Mouse (Mus musculus): ENCODE results near the gene Gm28778. TPM values are rescaled to one million over a fixed set of nuclear protein-coding genes. Genes with fewer than 3 reads are reported as not detected.
"Not testable (repeated sequence)": the region's sequence is repeated elsewhere in the genome, so short reads cannot be mapped to it uniquely, and the experiment has no call there.

The Gm28778 gene
- polyA plus RNA-seq, 1 experiment = 14.6 TPM

DNA sequence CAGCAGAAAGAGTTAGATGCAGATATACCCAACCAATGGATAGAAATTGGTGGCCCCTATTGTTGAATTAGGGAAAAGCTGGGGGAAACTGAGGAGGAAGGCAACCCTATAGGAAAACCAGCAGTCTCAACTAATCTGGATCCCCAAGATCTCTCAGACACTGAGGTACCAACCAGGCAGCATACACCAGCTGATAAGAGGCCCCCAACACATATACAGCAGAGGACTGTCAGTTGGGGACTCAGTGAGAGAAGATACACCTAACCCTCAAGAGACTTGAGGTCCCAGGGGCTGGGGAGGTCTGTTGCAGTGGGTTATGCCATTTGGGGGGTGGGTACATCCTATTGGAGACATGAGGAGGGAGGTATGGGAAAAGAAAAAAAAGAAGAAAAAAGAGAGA is 38.6 kb downstream of the Gm28778 start:
- TF ChIP-seq POLR2A (IDR thresholded peaks at IDR 0.05; ENCODE audit: low read depth, low read length) = no peak
- no peak for TF ChIP-seq CTCF (IDR thresholded peaks at IDR 0.05; ENCODE audit: extremely low read depth, insufficient read depth, insufficient read length, insufficient replicate concordance)
- Histone ChIP-seq H3K36me3 (ENCODE audit: control insufficient read depth, insufficient read depth, low read length) (no peaks in the 10 kb centered on the region), H3K4me1 (ENCODE audit: control insufficient read depth, insufficient read depth, insufficient read length) (no peaks in the 10 kb centered on the region), H3K4me3 (ENCODE audit: extremely low read depth, insufficient read depth, insufficient read length) (no peak overlapping the region), H3K27me3 (ENCODE audit: control insufficient read depth, insufficient read depth, low read length) (no peaks in the 10 kb centered on the region), H3K27ac (ENCODE audit: insufficient read depth, low read length) (no peak overlapping the region)
- DNase-seq (ENCODE audit: low read depth in 1 of 2, low spot score in 2 of 2) = no peak

DNA sequence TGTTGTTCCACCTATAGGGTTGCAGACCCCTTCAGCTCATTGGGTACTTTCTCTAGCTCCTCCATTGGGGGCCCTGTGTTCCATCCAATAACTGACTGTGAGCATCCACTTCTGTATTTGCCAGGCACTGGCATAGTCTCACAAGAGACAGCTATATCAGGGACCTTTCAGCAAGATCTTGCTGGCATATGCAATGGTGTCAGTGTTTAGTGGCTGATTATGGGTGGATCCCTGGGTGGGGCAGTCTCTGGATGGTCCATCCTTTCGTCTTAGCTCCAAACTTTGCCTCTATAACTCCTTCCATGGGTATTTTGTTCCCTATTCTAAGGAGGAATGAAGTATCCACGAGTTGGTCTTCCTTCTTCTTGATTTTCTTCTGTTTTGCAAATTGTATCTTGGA is 40.5 kb downstream of the Gm28778 start:
- not testable (repeated sequence) for H3K4me3 ChIP-seq (ENCODE audit: extremely low read depth, insufficient read depth, insufficient read length); DNase-seq (ENCODE audit: low read depth in 1 of 2, low spot score in 2 of 2); H3K4me1 ChIP-seq (ENCODE audit: control insufficient read depth, insufficient read depth, insufficient read length); H3K27ac ChIP-seq (ENCODE audit: insufficient read depth, low read length); H3K36me3 ChIP-seq (ENCODE audit: control insufficient read depth, insufficient read depth, low read length); H3K27me3 ChIP-seq (ENCODE audit: control insufficient read depth, insufficient read depth, low read length)
- 62% methylated on average over 2 of the region's 2 CpGs for WGBS

DNA sequence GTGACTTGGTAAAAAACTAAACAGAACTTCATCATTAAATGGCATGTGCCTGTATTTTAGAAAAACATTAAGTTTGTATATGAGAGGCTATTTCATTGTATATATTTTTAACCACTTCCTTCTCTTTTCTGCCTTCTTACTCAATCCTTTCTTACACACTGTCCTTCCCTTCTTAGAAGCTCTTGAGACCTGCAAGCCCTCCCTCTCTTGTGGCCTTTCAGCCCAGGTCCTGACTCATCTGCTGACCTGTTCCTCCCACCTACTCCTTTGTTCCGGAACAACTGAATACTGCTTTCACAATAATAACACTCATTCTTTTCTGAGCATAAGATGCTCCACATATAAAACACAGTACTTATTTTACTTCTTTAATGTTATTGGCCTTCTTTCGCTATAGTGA is 44.2 kb downstream of the Gm28778 start:
- no peak overlapping the region for H3K4me3 ChIP-seq (ENCODE audit: extremely low read depth, insufficient read depth, insufficient read length)
- peaks cover 17% of the 10 kb centered on the region; the same call in 1 of the 2 replicates for H3K36me3 ChIP-seq (ENCODE audit: control insufficient read depth, insufficient read depth, low read length)
- H3K4me1 ChIP-seq (ENCODE audit: control insufficient read depth, insufficient read depth, insufficient read length) = no peaks in the 10 kb centered on the region
- WGBS = 93% methylated on average over 2 of the region's 2 CpGs
- no peak for DNase-seq (ENCODE audit: low read depth in 1 of 2, low spot score in 2 of 2)
- TF ChIP-seq POLR2A (IDR thresholded peaks at IDR 0.05; ENCODE audit: low read depth, low read length) (no peak), CTCF (IDR thresholded peaks at IDR 0.05; ENCODE audit: extremely low read depth, insufficient read depth, insufficient read length, insufficient replicate concordance) (no peak)
- H3K27me3 ChIP-seq (ENCODE audit: control insufficient read depth, insufficient read depth, low read length) = no peaks in the 10 kb centered on the region
- H3K27ac ChIP-seq (ENCODE audit: insufficient read depth, low read length) = no peak overlapping the region

DNA sequence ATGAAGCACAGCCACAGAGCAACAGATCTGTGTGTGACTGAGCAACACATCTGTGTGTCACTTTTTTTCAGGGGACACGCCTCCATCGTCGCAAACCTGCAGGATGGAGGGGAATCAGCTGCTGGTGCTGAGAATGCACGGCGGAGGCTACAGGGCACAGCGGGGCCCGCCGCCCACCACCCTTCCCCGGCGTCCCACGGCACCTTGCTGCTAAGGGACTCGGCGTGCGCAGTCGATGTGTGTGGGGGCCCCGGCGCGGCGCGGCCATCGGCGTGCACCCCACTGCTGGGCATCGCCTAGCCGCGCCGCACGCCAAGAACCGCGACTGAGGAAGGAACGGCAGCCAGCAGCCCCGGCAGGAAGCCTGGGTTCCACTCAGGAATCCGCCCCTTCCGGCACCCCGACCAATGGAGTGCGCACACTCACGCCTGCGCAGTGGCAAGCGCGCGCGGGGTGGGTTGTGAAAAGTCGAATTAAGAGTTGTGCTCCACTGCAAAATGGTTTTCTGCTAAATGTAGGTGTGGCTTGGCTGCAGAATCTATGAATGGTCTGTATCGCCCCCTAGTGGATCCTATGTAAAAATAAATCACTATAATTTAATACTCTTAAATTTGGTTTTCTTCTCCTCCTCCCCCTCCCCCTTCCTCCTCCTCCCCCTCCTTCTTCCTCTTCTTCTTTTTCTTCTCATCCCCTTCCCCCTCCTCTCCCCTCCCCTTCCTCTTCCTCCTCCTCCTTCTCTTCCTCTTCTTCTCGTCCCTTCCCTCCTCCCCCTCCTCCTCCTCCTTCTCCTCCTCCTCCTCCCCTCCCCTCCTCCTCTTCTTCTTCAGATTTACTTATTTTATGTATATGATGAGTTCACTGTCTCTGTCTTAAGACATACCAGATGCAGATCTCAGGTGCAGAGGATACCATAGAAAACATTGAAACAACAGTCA is 55.7 kb downstream of the Gm28778 start, which contains the start of the genes Asdurf, Gm28551 and Asnsd1:
Asdurf (minus strand) TSS at position 293 of the 935 bp plus-strand sequence.
Gm28551 (minus strand) TSS at position 341 of the 935 bp plus-strand sequence.
Asnsd1 (minus strand) TSS at position 426 of the 935 bp plus-strand sequence.
- peak within 1 kb of the TSS; percentile 96 for H3K4me3 ChIP-seq (ENCODE audit: extremely low read depth, insufficient read depth, insufficient read length)
- peak; percentile 85 for TF ChIP-seq POLR2A (IDR thresholded peaks at IDR 0.05; ENCODE audit: low read depth, low read length)
- peak; percentile 8; the same call in 1 of the 2 replicates for TF ChIP-seq CTCF (IDR thresholded peaks at IDR 0.05; ENCODE audit: extremely low read depth, insufficient read depth, insufficient read length, insufficient replicate concordance)
- peak; percentile 93 to 97 for DNase-seq (ENCODE audit: low read depth in 1 of 2, low spot score in 2 of 2)
- peaks cover 6% of the 10 kb centered on the region for H3K4me1 ChIP-seq (ENCODE audit: control insufficient read depth, insufficient read depth, insufficient read length)
- H3K27me3 ChIP-seq (ENCODE audit: control insufficient read depth, insufficient read depth, low read length) = no peaks in the 10 kb centered on the region
- peak within 1 kb of the TSS; percentile 88 for H3K27ac ChIP-seq (ENCODE audit: insufficient read depth, low read length)
- H3K36me3 ChIP-seq (ENCODE audit: control insufficient read depth, insufficient read depth, low read length) = peaks cover 7% of the 10 kb centered on the region
- under 1% methylated on average over 44 of the region's 44 CpGs for WGBS

DNA sequence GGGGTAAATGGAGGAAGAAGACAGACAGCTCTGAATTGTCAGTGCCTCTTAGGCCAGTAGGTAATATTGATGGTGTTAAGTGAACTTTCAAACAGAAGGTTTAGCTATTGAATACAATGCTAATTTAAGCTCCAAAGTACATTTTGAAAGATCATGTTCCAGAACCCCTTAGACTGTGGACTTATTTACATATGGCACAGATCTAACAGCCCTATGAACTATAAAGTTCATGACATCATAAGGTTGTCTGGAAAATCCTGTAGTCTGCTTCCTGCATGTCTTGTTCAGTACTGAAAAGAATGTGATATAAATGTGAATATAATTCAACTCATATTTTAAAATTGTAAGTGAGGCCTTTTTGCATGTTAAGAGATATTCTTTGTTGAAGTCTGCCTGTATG is 62.1 kb downstream of the Gm28778 start:
- no peak for TF ChIP-seq POLR2A (IDR thresholded peaks at IDR 0.05; ENCODE audit: low read depth, low read length)
- TF ChIP-seq CTCF (IDR thresholded peaks at IDR 0.05; ENCODE audit: extremely low read depth, insufficient read depth, insufficient read length, insufficient replicate concordance) = no peak
- Histone ChIP-seq H3K4me3 (ENCODE audit: extremely low read depth, insufficient read depth, insufficient read length) (no peak overlapping the region), H3K36me3 (ENCODE audit: control insufficient read depth, insufficient read depth, low read length) (no peaks in the 10 kb centered on the region), H3K27ac (ENCODE audit: insufficient read depth, low read length) (no peak overlapping the region), H3K27me3 (ENCODE audit: control insufficient read depth, insufficient read depth, low read length) (no peaks in the 10 kb centered on the region), H3K4me1 (ENCODE audit: control insufficient read depth, insufficient read depth, insufficient read length) (no peaks in the 10 kb centered on the region)
- no peak for DNase-seq (ENCODE audit: low read depth in 1 of 2, low spot score in 2 of 2)

Other genes starting within 250 kb of the Gm28778 start
- gene Mstn, start 235.5 kb upstream of the Gm28778 start, polyA plus RNA-seq (2012; rRNA removed) = not detected in 2 replicates
- not detected in 2 replicates for gene 1700019A02Rik, start 109.5 kb upstream of the Gm28778 start, polyA plus RNA-seq (2012; rRNA removed)
- gene Pms1, start 93 bp upstream of the Gm28778 start, polyA plus RNA-seq (2012; rRNA removed) = 1.5 and 3.2 TPM in 2 replicates
- 4.8 and 5.6 TPM in 2 replicates for gene Ormdl1, start within 50 bp of the Gm28778 start, polyA plus RNA-seq (2012; rRNA removed)
- 1.6 and 1.8 TPM in 2 replicates for gene Osgepl1, start 16.5 kb downstream of the Gm28778 start, polyA plus RNA-seq (2012; rRNA removed)
- gene Asdurf, start 55.5 kb downstream of the Gm28778 start, polyA plus RNA-seq (2012; rRNA removed) = not detected in 2 replicates
- gene Gm28551, start 55.6 kb downstream of the Gm28778 start, polyA plus RNA-seq (2012; rRNA removed) = not detected in 2 replicates
- gene Asnsd1, start 55.6 kb downstream of the Gm28778 start, polyA plus RNA-seq (2012; rRNA removed) = 4.8 and 5.9 TPM in 2 replicates